Mouse (Mus musculus) forebrain, embryonic 16.5 days (tissue): ENCODE data around the gene Deup1. TPM values are rescaled to one million over a fixed set of nuclear protein-coding genes. Genes with fewer than 3 reads are reported as not detected.
"Not testable (repeated sequence)": the region's sequence is repeated elsewhere in the genome, so short reads cannot be mapped to it uniquely, and the experiment has no call there.

Source experiments
- ATAC-seq: fragments of 200-750 bp; cut with Nextera tagmentation; 2 replicates; pipeline ENCODE4 v1.8.0; 2017; ENCODE audit warnings: mild to moderate bottlenecking, moderate library complexity
- H3K27ac ChIP-seq: fragments of 300-500 bp; sonication (generic); 2 replicates; pipeline ENCODE4 v1.5.1; 2014; ENCODE audit warnings: low read length, control low read depth
- H3K27me3 ChIP-seq: fragments of 300-500 bp; sonication (generic); replicated peaks from 2 replicates; pipeline ENCODE4 v1.6.1; 2014; ENCODE audit warnings: low read length; ENCODE audit not compliant: control insufficient read depth, insufficient read depth
- H3K36me3 ChIP-seq: fragments of 300-500 bp; sonication (generic); 2 replicates; pipeline ENCODE4 v1.6.1; 2014; ENCODE audit not compliant: control insufficient read depth, insufficient read depth
- H3K4me1 ChIP-seq: fragments of 300-500 bp; sonication (generic); replicated peaks from 2 replicates; pipeline ENCODE4 v1.6.1; 2014; ENCODE audit warnings: low read length; ENCODE audit not compliant: control insufficient read depth, insufficient read depth
- H3K4me2 ChIP-seq: fragments of 300-500 bp; sonication (generic); 2 replicates; pipeline ENCODE4 v1.6.1; 2014; ENCODE audit warnings: mild to moderate bottlenecking, low read length, control low read depth
- H3K4me3 ChIP-seq: fragments of 300-500 bp; sonication (generic); replicated peaks from 2 replicates; pipeline ENCODE4 v1.5.1; 2014; ENCODE audit warnings: mild to moderate bottlenecking, low read length, control low read depth
- H3K9ac ChIP-seq: fragments of 300-500 bp; sonication (generic); replicated peaks from 2 replicates; pipeline ENCODE4 v1.6.1; 2014; ENCODE audit warnings: low read depth, low read length, control low read depth
- H3K9me3 ChIP-seq: fragments of 300-500 bp; sonication (generic); 2 replicates; pipeline ENCODE4 v1.6.1; 2016; ENCODE audit warnings: low read length; ENCODE audit not compliant: control insufficient read depth
- WGBS: fragments of 180-500 bp; shearing (Covaris S2); extraction: QIAGEN DNeasy Blood & Tissue Kit; methylation state at CpG from one replicate; pipeline ENCODE4 v1.1.7; 2014; 5-methylcytosine and 5-hydroxymethylcytosine counted together
- polyA plus RNA-seq: library from polyadenylated mRNA; unstranded; fragments of >200 nt; fragmentation: Nextera tagmentation; extraction: Ambion mirVana; gene quantifications from 2 replicates; pipeline ENCODE4 v1.2.1, GENCODE M21; 2015

Gene Deup1
- polyA plus RNA-seq, 1 experiment from 2014 or later: 1.4 TPM

- ATAC-seq: no peak
- Histone ChIP-seq H3K36me3 (no peaks in the 10 kb centered on the region), H3K9me3 (no peaks in the 10 kb centered on the region), H3K4me2 (no peak overlapping the region), H3K4me1 (peaks cover 2% of the 10 kb centered on the region; the same call in 1 of the 2 replicates), H3K27ac (no peak overlapping the region), H3K9ac (no peak overlapping the region), H3K27me3 (no peaks in the 10 kb centered on the region), H3K4me3 (no peak overlapping the region)
- 93% methylated on average over 9 of the region's 9 CpGs for WGBS
Observed at GRCm38 (mm10) chr9:15578946-15579345, 48.8 kb downstream of the Deup1 start.

GRCm38 (mm10) chr9:15578427-15578826, 49.3 kb downstream of the Deup1 start:
- H3K27me3 ChIP-seq: no peaks in the 10 kb centered on the region
- WGBS: 79% methylated on average over 1 of the region's 1 CpGs

GRCm38 (mm10) chr9:15574750-15575454, 52.8 kb downstream of the Deup1 start:
- no peak for ATAC-seq
- Histone ChIP-seq H3K27ac (no peak overlapping the region), H3K9me3 (no peaks in the 10 kb centered on the region), H3K4me1 (peaks cover 2% of the 10 kb centered on the region; the same call in 1 of the 2 replicates), H3K27me3 (no peaks in the 10 kb centered on the region), H3K4me3 (no peak overlapping the region), H3K36me3 (no peaks in the 10 kb centered on the region), H3K4me2 (no peak overlapping the region), H3K9ac (no peak overlapping the region)
- WGBS: 49% methylated on average over 13 of the region's 13 CpGs

More at GRCm38 (mm10) chr9:15578427-15578826, 49.3 kb downstream of the Deup1 start:
- no peak for ATAC-seq
- no peaks in the 10 kb centered on the region for H3K9me3 ChIP-seq
- H3K4me3 ChIP-seq: no peak overlapping the region
- peaks cover 2% of the 10 kb centered on the region; the same call in 1 of the 2 replicates for H3K4me1 ChIP-seq
- no peak overlapping the region for H3K27ac ChIP-seq
- no peak overlapping the region for H3K4me2 ChIP-seq
- no peak overlapping the region for H3K9ac ChIP-seq
- no peaks in the 10 kb centered on the region for H3K36me3 ChIP-seq

GRCm38 (mm10) chr9:15562353-15562752, 65.4 kb downstream of the Deup1 start:
- H3K4me3 ChIP-seq: no peak overlapping the region
- H3K9ac ChIP-seq: no peak overlapping the region
- WGBS: 93% methylated on average over 7 of the region's 7 CpGs
- H3K4me1 ChIP-seq: no peaks in the 10 kb centered on the region
- H3K9me3 ChIP-seq: no peaks in the 10 kb centered on the region
- H3K27me3 ChIP-seq: no peaks in the 10 kb centered on the region
- no peak for ATAC-seq
- no peaks in the 10 kb centered on the region for H3K36me3 ChIP-seq
- H3K4me2 ChIP-seq: no peak overlapping the region
- no peak overlapping the region for H3K27ac ChIP-seq

GRCm38 (mm10) chr9:15560451-15560850, 67.3 kb downstream of the Deup1 start:
- Histone ChIP-seq H3K9ac (no peak overlapping the region), H3K27ac (no peak overlapping the region), H3K4me3 (no peak overlapping the region), H3K27me3 (no peaks in the 10 kb centered on the region), H3K4me2 (no peak overlapping the region), H3K36me3 (no peaks in the 10 kb centered on the region), H3K9me3 (no peaks in the 10 kb centered on the region), H3K4me1 (no peaks in the 10 kb centered on the region)
- WGBS: 65% methylated on average over 3 of the region's 3 CpGs
- ATAC-seq: no peak

- H3K36me3 ChIP-seq: no peaks in the 10 kb centered on the region
- no peaks in the 10 kb centered on the region for H3K27me3 ChIP-seq
- no peak overlapping the region for H3K4me2 ChIP-seq
- no peak overlapping the region for H3K9ac ChIP-seq
- H3K9me3 ChIP-seq: no peaks in the 10 kb centered on the region
- H3K27ac ChIP-seq: no peak overlapping the region
- peaks cover 10% of the 10 kb centered on the region; the same call in 1 of the 2 replicates for H3K4me1 ChIP-seq
- peak; percentile 23; the same call in 1 of the 2 replicates for ATAC-seq
- WGBS: 49% methylated on average over 8 of the region's 8 CpGs
- H3K4me3 ChIP-seq: no peak overlapping the region
Observed at GRCm38 (mm10) chr9:15553322-15553721, 74.4 kb downstream of the Deup1 start.

- ATAC-seq: peak; percentile 63
- Histone ChIP-seq H3K27ac (no peak overlapping the region), H3K4me3 (no peak overlapping the region), H3K4me1 (peaks cover 10% of the 10 kb centered on the region; the same call in 1 of the 2 replicates), H3K9ac (no peak overlapping the region), H3K4me2 (no peak overlapping the region), H3K36me3 (no peaks in the 10 kb centered on the region), H3K27me3 (no peaks in the 10 kb centered on the region), H3K9me3 (no peaks in the 10 kb centered on the region)
- WGBS: 65% methylated on average over 15 of the region's 15 CpGs
Observed at GRCm38 (mm10) chr9:15551933-15552851, 75.5 kb downstream of the Deup1 start.

GRCm38 (mm10) chr9:15551073-15551472, 76.7 kb downstream of the Deup1 start:
- H3K9ac ChIP-seq, H3K36me3 ChIP-seq, H3K9me3 ChIP-seq, H3K4me3 ChIP-seq, ATAC-seq, H3K27me3 ChIP-seq, H3K4me2 ChIP-seq, H3K4me1 ChIP-seq, H3K27ac ChIP-seq: not testable (repeated sequence)
- 93% methylated on average over 6 of the region's 6 CpGs for WGBS

- no peaks in the 10 kb centered on the region for H3K36me3 ChIP-seq
- H3K9me3 ChIP-seq: no peaks in the 10 kb centered on the region
- no peak overlapping the region for H3K4me3 ChIP-seq
- 90% methylated on average over 4 of the region's 4 CpGs for WGBS
- no peak overlapping the region for H3K9ac ChIP-seq
- peaks cover 10% of the 10 kb centered on the region; the same call in 1 of the 2 replicates for H3K4me1 ChIP-seq
- H3K27ac ChIP-seq: no peak overlapping the region
- ATAC-seq: no peak
- no peaks in the 10 kb centered on the region for H3K27me3 ChIP-seq
- no peak overlapping the region for H3K4me2 ChIP-seq
Observed at GRCm38 (mm10) chr9:15550461-15550961, 77.2 kb downstream of the Deup1 start.
